Mouse (Mus musculus): ENCODE measurements around the gene Nudt3. TPM values are rescaled to one million over a fixed set of nuclear protein-coding genes. Genes with fewer than 3 reads are reported as not detected.

Nudt3 gene
- polyA plus RNA-seq, 1 experiment = 43.2 TPM

GRCm38 (mm10) chr17:27655089-27656010 is 32.1 kb upstream of the Nudt3 start, which contains the start of gene Pacsin1:
TSS of gene Pacsin1 (plus strand) at chr17:27655509.
- WGBS = 3% methylated on average over 63 of the region's 65 CpGs
- Histone ChIP-seq H3K4me1 (ENCODE audit: control insufficient read depth, insufficient read depth, insufficient read length) (peaks cover 6% of the 10 kb centered on the region; the same call in 1 of the 2 replicates), H3K27ac (ENCODE audit: insufficient read depth, low read length) (peak within 1 kb of the TSS; percentile 28; the same call in 1 of the 2 replicates), H3K27me3 (ENCODE audit: control insufficient read depth, insufficient read depth, low read length) (no peaks in the 10 kb centered on the region; the same call in 1 of the 2 replicates), H3K4me3 (ENCODE audit: extremely low read depth, insufficient read depth, insufficient read length) (peak within 1 kb of the TSS; percentile 66), H3K36me3 (ENCODE audit: control insufficient read depth, insufficient read depth, low read length) (no peaks in the 10 kb centered on the region)
- peak in 1 of 2 experiments; percentile 62 for DNase-seq (ENCODE audit: low read depth in 1 of 2, low spot score in 2 of 2)
- TF ChIP-seq CTCF (IDR thresholded peaks at IDR 0.05; ENCODE audit: extremely low read depth, insufficient read depth, insufficient read length, insufficient replicate concordance) (no peak), POLR2A (IDR thresholded peaks at IDR 0.05; ENCODE audit: low read depth, low read length) (no peak)

DNA sequence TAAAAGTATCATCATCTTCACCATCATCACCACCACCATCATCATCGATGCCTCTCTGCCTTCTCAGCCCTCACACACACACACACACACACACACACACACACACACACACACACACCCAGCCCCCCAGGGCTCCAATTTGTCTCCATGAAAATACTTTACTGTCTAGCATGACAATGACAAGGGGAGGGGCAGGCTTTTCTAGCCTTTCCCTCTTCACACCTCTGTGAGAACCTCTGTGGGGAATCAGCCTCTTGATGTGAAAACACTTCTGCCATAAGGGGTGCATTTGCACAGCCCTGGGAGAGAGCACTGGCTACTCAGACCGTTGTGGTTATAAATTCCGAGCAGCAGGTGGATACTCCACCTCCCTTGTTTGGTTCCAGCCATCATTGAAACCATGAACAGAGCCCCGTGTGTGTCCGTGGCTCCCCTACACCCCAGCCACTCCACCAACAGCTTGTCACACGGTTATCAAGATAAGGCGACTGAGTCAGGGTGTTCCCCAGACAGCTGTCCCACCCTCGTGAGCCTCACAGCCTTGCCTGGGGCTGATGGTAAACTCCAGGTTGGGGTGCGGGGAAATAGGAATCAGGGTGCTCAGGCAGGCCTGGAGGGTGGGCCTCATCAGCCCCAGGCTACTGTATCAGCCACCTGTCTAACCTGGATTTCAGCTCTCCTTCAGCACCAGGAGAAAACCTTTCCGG is 30.1 kb upstream of the Nudt3 start:
- no peaks in the 10 kb centered on the region; the same call in 1 of the 2 replicates for H3K27me3 ChIP-seq (ENCODE audit: control insufficient read depth, insufficient read depth, low read length)
- no peak for TF ChIP-seq CTCF (IDR thresholded peaks at IDR 0.05; ENCODE audit: extremely low read depth, insufficient read depth, insufficient read length, insufficient replicate concordance)
- TF ChIP-seq POLR2A (IDR thresholded peaks at IDR 0.05; ENCODE audit: low read depth, low read length) = no peak

DNA sequence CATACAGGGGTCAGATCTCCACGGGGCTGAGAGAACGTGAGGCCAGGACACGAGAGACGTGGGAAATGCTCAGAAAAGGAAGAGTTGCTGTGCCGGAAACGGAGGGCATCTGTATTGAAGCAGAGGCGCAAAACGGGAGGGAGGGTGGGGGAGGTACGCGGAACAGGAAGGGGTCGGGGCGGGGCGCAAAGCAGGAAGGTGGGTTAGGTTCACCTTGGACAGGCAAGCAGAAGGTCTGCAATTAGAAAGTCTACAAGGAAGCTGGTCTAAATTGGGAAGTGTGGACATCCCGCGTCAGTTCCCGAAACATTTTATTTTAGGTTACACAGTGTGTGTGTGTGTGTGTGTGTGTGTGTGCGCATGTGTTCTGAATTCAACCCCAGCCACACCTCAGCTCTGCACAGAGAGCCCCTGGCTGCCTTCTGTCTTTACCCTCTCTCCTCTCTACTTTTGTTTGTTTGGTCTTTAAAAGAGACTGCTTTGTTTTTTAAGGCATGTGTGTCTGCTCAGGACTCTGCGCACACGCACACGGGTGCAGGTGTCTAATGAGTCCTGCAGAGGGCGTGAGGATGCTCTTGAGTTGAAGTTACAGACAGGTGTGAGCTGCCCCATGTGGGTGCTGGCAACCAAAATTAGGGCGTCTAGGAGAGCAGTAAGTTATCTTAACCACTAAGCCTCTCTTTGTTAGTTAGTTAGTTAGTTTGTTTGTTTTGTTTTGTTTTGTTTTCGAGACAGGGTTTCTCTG is 28.9 kb upstream of the Nudt3 start:
- TF ChIP-seq POLR2A (IDR thresholded peaks at IDR 0.05; ENCODE audit: low read depth, low read length) (no peak), CTCF (IDR thresholded peaks at IDR 0.05; ENCODE audit: extremely low read depth, insufficient read depth, insufficient read length, insufficient replicate concordance) (no peak)
- 38% methylated on average over 23 of the region's 23 CpGs for WGBS
- Histone ChIP-seq H3K4me1 (ENCODE audit: control insufficient read depth, insufficient read depth, insufficient read length) (peaks cover 6% of the 10 kb centered on the region; the same call in 1 of the 2 replicates), H3K27me3 (ENCODE audit: control insufficient read depth, insufficient read depth, low read length) (no peaks in the 10 kb centered on the region; the same call in 1 of the 2 replicates), H3K36me3 (ENCODE audit: control insufficient read depth, insufficient read depth, low read length) (no peaks in the 10 kb centered on the region), H3K4me3 (ENCODE audit: extremely low read depth, insufficient read depth, insufficient read length) (no peak overlapping the region; the same call in 1 of the 2 replicates), H3K27ac (ENCODE audit: insufficient read depth, low read length) (peak overlapping the region; percentile 80)
- no peak for DNase-seq (ENCODE audit: low read depth in 1 of 2, low spot score in 2 of 2)

More for the DNA sequence above, 30.1 kb upstream of the Nudt3 start:
- DNase-seq (ENCODE audit: low read depth in 1 of 2, low spot score in 2 of 2) = no peak
- Histone ChIP-seq H3K36me3 (ENCODE audit: control insufficient read depth, insufficient read depth, low read length) (no peaks in the 10 kb centered on the region), H3K4me1 (ENCODE audit: control insufficient read depth, insufficient read depth, insufficient read length) (peaks cover 6% of the 10 kb centered on the region; the same call in 1 of the 2 replicates), H3K27ac (ENCODE audit: insufficient read depth, low read length) (no peak overlapping the region), H3K4me3 (ENCODE audit: extremely low read depth, insufficient read depth, insufficient read length) (no peak overlapping the region)
- WGBS = 77% methylated on average over 10 of the region's 10 CpGs

DNA sequence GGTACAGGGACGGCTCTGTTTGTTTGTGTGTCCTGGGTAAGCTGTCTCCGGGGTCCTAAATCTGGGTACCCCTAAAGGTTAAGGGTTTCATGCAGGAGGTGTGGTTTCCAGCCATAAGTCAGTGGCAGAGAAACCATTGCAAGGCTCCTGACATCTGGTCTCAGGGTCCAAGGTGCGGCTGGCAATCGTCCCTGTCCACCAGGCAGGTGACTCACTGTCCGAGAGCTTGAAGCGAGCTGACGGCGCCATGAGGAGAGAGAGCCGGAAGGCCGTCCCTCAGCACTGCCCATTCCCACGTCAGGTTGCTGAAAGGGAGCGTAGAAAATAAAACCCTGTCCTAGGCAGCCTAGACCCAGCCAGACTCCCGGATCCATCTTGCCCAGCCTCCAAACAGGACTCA is 27.3 kb upstream of the Nudt3 start:
- TF ChIP-seq POLR2A (IDR thresholded peaks at IDR 0.05; ENCODE audit: low read depth, low read length) (no peak), CTCF (IDR thresholded peaks at IDR 0.05; ENCODE audit: extremely low read depth, insufficient read depth, insufficient read length, insufficient replicate concordance) (no peak)
- no peak for DNase-seq (ENCODE audit: low read depth in 1 of 2, low spot score in 2 of 2)
- H3K27me3 ChIP-seq (ENCODE audit: control insufficient read depth, insufficient read depth, low read length) = no peaks in the 10 kb centered on the region
- H3K36me3 ChIP-seq (ENCODE audit: control insufficient read depth, insufficient read depth, low read length) = no peaks in the 10 kb centered on the region
- no peak overlapping the region for H3K27ac ChIP-seq (ENCODE audit: insufficient read depth, low read length)
- H3K4me1 ChIP-seq (ENCODE audit: control insufficient read depth, insufficient read depth, insufficient read length) = peaks cover 3% of the 10 kb centered on the region; the same call in 1 of the 2 replicates
- H3K4me3 ChIP-seq (ENCODE audit: extremely low read depth, insufficient read depth, insufficient read length) = no peak overlapping the region
- 84% methylated on average over 13 of the region's 13 CpGs for WGBS

- Histone ChIP-seq H3K4me3 (ENCODE audit: extremely low read depth, insufficient read depth, insufficient read length) (no peak overlapping the region), H3K36me3 (ENCODE audit: control insufficient read depth, insufficient read depth, low read length) (no peaks in the 10 kb centered on the region), H3K27me3 (ENCODE audit: control insufficient read depth, insufficient read depth, low read length) (no peaks in the 10 kb centered on the region), H3K4me1 (ENCODE audit: control insufficient read depth, insufficient read depth, insufficient read length) (peaks cover 3% of the 10 kb centered on the region; the same call in 1 of the 2 replicates), H3K27ac (ENCODE audit: insufficient read depth, low read length) (no peak overlapping the region)
- peak; percentile 60 to 70 for DNase-seq (ENCODE audit: low read depth in 1 of 2, low spot score in 2 of 2)
- WGBS = 8% methylated on average over 12 of the region's 12 CpGs
- TF ChIP-seq CTCF (IDR thresholded peaks at IDR 0.05; ENCODE audit: extremely low read depth, insufficient read depth, insufficient read length, insufficient replicate concordance) (peak; percentile 92), POLR2A (IDR thresholded peaks at IDR 0.05; ENCODE audit: low read depth, low read length) (no peak)
Measured at GRCm38 (mm10) chr17:27650160-27650559, 26.9 kb upstream of the Nudt3 start.

DNA sequence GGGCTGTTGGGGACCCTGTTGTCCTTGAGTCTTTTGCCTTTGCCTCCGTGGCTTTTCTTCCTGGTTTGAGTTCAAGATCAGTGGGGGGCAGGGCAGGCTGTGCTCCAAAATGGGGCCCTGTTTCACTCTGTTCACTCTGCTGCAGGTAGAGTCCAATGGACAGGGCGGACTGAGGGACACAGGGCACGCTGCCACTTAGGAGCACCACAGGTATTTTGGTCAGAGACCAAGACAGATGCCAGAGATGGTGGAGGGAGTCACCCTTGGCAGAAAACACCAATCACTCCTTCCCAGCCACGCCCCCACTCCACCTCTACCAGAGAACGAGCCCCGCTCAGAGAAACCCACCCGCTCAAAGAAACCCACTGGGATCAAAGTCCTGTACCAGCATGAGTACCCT is 22.5 kb upstream of the Nudt3 start:
- Histone ChIP-seq H3K36me3 (ENCODE audit: control insufficient read depth, insufficient read depth, low read length) (no peaks in the 10 kb centered on the region), H3K27me3 (ENCODE audit: control insufficient read depth, insufficient read depth, low read length) (no peaks in the 10 kb centered on the region), H3K27ac (ENCODE audit: insufficient read depth, low read length) (no peak overlapping the region), H3K4me1 (ENCODE audit: control insufficient read depth, insufficient read depth, insufficient read length) (no peaks in the 10 kb centered on the region; the same call in 1 of the 2 replicates), H3K4me3 (ENCODE audit: extremely low read depth, insufficient read depth, insufficient read length) (no peak overlapping the region)
- WGBS = 82% methylated on average over 7 of the region's 7 CpGs
- DNase-seq (ENCODE audit: low read depth in 1 of 2, low spot score in 2 of 2) = no peak
- TF ChIP-seq POLR2A (IDR thresholded peaks at IDR 0.05; ENCODE audit: low read depth, low read length) = no peak
- TF ChIP-seq CTCF (IDR thresholded peaks at IDR 0.05; ENCODE audit: extremely low read depth, insufficient read depth, insufficient read length, insufficient replicate concordance) = no peak
